Mouse (Mus musculus) NIH3T3 (cell line): ENCODE measurements around the gene Hspa1a.
"Not testable (repeated sequence)": the region's sequence is repeated elsewhere in the genome, so short reads cannot be mapped to it uniquely, and the experiment has no call there.

Source experiments
- DNase-seq: peaks from one replicate; pipeline ENCODE4 v3.0.0-alpha.2; 2012; ENCODE audit warnings: low read depth

The Hspa1a gene

DNA sequence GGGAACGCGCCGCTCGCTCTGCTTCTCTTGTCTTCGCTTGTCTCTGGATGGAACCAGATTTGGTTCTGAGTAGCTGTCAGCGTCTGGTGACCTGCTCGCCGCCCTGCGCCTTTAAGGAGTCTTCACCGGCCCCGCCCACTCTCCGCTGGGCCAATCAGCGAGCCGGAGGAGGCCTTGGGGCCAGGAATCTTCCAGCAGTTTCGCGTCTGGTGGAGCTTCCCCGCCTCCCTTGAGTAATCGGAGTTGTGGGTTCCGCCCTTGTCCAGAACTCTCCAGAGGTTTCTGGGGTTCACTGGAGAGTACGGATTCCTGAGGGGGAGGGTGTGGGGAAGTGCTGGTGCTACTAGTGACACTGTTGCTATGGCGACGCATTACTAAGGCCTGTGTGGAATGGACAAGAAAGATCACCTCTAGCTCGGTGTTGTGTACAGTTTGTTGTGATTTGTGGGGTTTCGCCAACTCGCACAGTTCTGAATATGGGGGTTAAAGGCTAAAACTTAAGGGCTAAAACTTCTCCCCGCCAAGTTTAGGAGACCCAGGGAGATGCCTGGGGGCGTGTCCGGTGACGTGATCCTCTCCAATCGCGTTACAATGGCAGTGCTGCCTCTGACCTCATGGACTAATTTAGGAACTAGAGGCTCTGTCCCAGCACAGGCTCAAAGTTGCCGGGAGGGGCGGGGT, at the start of gene Hspa1a, which contains the start of gene Hspa1l:
Gene Hspa1a (minus strand): TSS at position 88 of the 681 bp plus-strand sequence.
Gene Hspa1l (plus strand): TSS at position 635 of the 681 bp plus-strand sequence.
- not testable (repeated sequence) for DNase-seq

DNA sequence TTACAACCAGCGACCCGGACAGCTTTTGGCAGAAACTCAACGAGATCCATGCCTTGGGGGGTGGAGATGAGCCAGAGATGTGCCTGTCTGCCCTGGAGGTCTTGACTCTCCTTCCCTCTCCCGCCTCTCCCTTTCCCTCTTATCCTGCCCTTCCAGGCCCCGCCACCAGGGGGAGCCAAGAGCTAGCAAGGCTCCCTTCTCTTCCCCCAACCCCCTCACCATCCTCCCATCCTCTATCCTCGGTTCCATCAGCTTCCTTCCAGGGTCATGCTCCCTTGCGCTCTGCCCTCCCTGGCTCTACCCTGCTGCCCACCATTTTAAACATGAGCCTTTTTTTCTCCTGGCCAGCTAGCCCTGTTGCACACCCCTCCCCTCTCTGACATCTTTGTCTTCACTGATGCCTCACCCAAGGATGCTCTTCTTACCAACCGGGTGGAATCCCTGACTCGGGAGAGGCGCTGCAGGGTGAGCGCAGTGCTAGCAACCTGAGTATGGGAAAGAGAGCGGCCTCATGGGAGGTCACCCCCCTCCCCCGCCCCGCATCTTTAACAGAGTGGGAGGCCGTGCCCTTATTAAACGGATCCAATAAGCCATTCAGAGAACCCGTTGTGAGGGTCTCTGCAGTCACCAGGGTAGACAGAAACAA, 49.3 kb upstream of the Hspa1a start:
- DNase-seq = peak; percentile 94

DNA sequence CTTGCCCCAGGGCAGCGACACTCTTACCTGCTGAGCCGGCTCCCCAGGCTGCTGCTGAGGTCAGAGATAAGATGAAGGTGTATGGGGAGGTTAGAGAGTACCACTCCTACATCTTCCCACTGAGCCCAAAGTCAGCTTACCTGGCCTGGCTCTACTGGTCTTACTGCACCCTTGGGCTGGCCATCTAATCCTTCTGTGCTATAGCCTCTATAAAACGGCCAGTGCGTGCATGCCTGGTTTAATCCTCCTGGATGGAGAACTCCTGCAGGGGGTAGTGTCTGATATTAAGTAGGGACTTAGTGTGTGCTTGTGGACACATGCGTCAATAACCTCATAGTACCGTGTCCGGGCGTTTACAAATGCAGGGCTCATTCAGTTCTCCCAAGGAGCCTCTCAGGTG, 48.6 kb upstream of the Hspa1a start:
- no peak for DNase-seq

DNA sequence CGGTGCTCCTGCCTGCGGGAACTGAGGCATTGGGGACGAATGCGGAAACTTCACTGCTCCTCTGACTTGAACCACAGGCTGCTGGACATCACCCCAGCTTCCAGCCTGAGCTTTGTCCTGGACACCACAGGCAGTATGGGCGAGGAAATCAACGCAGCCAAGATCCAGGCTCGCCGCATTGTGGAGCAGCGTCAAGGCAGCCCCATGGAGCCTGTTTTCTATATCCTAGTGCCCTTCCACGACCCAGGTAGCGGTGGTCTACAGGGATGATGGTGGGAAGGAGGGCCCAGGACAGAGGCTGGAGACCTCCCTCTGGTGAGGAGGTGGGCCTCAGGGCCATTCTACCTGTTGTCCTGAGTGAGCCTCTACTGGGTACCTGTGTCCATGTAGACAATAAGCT, 47.9 kb upstream of the Hspa1a start:
- no peak for DNase-seq

DNA sequence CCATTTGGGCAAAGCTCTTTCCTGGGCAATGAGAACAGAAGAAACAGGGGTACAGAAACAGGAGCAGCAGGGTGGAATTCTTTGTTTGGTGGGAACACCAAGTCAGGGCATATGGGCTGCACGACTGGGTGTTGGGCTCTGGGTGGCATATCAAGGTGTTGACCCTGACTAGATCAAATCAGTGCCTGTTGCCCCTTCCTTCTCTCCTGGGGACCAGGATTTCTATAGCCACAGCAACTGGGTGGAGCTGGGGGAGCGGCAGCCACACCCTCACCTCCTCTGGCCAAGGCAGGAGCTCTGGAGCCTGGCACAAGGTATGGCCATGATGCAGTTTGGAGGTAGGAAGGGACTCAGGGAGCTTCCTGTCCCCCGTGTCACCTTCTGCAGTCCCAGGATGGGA, 46.2 kb upstream of the Hspa1a start:
- no peak for DNase-seq

DNA sequence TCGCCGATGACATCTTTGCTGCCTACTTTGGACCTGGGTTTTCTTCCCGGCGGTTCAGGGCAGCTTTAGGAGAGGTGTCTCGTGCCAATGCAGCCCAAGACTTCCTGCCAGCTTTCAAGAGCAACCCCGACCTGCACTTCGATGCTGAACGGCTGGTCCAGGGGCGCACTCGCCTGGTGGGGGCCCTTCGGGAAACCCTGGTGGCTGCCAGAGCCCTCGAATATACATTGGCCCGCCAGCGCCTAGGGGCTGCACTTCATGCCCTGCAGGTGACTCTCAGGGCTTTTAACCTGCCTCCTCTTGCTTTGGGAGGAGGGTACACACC, 45.7 kb upstream of the Hspa1a start:
- no peak for DNase-seq

DNA sequence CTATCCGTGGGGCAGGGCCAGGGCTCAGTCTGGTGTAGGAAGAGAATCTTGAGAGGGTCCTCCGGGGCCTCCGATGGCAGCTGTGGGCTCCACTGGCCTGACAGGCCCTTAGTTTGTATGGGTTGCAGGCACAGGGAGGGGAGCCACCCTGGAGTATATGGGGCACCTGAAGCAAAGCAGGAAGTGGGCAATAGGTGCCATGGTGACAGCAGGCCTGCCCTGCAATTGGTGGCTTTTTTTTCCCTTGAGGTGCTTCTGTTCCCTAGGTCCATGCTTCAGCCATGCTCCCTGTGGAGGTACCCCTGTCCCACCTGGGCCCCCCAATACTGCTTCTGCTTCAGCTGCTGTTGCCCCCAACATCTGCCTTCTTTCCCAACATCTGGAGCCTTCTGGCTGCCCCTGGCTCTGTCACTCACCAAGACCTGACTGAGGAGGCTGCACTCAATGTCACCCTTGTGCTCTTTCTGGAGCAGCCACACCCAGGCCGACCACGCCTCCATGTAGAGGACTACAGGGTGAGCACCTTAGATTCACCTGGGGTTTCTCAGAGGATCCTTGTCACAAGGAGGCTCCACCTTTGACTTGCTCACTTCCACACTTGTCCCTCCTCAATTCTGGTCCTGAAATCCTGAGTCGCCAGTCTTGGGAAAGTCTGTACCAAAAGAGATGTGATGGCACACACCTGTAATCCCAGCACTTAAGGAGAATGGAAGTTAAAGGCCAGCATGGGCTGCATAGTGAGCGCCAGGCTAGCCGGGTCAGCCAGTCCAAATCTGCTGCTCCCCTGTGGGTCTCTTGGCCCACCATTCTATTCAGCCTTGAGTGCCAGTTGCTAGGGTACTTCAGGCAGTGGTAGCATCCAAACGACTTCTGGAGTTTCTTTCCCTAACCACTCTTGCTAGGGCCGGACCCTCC, 45.1 kb upstream of the Hspa1a start:
- no peak for DNase-seq

DNA sequence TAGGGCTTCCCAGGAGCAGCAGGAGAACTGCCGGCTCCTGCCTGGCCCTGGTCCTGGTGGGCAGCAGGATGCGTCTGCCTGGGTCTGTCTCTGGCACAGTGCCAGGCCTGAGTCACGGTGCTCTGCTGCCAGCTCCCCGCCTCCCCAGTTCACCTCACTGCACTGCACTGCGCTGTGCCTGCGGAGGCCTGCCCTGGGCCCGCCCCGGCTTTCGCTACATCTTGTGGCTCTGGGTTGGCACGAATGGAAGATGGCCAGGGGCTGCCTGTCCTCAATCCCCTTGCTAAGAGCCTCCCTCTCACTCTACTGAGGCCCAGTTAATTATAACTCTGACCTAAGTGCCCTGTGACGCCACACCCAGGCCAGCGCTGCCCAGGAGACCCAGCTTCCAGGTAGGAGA, 44.4 kb upstream of the Hspa1a start, which contains the start of gene Vwa7:
Gene Vwa7 (plus strand): TSS at position 204 of the 400 bp plus-strand sequence.
- DNase-seq = peak; percentile 76

DNA sequence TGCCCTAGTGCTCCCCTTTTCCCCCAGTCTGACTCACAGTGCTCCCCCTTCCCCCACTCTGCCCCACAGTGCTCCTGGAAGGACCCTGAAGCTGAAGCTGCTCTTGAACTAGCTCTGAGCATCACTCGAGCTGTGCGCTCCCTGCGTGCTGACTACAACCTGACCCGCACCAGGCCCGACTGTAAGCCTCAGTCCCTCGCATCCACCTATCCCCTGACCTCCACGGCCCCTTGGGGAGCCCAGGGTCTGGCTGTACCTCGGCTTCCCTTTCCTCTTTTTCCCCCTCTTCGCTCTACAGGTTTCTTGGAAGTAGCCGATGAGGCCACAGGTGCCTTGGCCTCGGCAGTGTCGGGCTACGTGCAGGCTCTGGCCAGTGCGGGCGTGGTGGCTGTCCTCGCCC, 43.3 kb upstream of the Hspa1a start:
- DNase-seq = no peak

DNA sequence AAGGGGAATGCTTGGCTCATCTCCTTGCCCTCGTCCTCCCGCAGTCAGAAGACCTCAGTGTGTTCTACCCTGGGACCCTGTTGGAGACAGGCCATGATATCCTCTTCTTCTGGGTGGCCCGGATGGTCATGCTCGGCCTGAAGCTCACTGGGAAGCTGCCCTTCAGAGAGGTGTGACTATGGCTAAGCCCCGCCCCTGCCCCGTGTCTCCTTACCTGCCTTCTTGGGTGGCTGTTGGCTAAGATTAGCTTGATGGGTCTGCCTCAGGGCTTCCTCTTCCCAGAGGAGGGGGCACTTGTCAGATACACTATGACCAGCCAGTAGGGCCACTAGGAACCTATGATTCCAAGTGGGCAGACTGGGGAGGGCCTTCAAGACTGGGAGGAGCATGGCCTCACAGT, 41.3 kb upstream of the Hspa1a start:
- no peak for DNase-seq

DNA sequence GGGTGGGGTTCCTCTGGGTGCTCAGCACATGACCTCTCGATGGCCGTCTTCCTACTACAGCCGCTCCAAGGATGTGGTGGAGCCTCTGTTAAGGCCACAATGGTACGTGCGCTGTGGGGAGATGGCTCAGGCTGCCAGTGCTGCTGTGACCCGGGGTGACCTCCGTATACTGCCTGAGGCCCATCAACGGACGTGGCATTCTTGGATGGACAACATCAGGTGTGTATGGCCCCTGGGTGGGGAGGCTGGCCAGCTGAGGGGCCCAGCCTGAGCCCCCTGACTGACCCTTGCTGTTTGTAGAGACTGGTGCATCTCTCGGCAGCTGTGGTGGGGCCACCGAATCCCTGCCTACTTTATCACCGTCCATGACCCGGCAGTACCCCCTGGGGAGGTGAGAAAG, 40.5 kb upstream of the Hspa1a start:
- DNase-seq = no peak

DNA sequence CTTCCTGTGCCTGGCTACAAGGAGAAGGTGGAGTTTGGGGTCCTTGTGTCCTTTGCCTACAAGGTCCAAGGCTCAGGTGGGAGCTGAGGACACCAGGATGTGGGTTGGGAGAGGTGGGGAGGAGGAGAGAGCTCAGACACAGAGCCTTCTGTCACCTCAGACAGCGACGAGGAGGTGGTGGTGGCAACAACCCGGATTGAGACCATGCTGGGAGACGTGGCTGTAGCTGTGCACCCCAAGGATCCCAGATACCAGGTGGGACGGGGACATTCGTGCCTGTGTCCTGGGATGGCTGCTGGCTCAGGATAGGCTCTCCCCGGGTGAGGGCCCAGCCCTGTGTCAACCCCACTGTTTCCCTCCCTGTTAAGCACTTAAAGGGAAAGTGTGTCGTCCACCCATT, 39.5 kb upstream of the Hspa1a start:
- DNase-seq = no peak

DNA sequence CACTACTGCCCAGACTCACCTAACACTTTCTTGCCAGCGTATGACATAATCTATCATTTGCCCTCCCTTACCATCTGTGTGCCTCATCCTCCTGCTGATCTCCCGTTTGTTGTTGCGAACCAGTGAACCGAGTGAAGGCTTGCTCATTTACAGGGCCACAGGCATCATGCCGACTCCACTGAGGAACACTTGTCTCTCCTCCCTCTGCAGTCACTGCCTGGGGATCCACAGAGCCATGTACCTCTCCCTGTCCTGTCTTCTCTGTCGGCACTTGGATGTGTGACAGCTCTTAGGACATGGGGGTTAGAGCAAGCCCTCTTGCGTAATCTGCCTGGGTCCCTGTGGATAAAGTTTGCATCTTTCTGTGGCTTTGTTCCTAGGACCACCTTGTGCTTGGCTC, 37.6 kb upstream of the Hspa1a start:
- DNase-seq = no peak

DNA sequence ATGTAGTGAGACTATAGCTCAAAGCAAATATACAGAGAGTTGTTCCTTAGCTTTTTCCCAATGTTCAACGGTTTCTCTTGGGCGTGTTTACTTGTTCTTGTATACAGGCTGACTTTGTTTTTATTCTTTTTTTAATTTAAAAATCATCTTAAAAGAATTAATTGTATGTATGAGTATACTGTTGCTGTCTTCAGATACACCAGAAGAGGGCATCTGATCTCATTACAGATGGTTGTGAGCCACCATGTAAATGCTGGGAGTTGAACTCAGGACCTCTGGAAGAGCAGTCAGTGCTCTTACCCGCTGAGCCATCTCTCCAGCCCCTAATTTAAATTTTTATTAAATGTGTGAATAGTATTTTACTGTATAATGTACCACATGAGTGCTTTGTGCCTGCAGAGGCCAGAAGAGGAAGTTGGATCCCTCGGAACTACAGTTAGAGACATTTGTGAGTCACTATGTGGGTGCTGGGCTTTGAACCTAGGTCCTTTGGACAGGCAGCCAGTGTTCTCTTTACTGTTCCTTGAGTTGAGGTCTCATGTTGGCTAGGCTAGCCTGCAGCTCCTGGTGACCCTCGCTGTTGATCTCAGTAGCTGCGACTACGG, 35.5 kb upstream of the Hspa1a start:
- no peak for DNase-seq

DNA sequence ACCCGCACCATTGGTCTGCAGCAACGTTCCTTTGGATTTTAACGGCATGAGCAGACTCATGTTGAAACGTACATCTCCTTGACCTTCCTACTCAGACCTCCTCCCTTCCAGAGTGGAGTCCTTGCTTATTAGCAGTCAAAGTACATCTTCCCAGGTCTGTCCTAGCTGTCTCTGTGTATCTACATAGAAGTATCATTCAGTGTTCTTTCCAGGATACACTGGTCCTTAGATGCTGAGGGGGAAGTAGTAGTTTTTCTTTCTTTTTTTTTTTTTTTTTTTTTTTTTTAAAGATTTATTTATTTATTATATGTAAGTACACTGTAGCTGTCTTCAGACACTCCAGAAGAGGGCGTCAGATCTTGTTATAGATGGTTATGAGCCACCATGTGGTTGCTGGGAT, 33.9 kb upstream of the Hspa1a start:
- DNase-seq = not testable (repeated sequence)

DNA sequence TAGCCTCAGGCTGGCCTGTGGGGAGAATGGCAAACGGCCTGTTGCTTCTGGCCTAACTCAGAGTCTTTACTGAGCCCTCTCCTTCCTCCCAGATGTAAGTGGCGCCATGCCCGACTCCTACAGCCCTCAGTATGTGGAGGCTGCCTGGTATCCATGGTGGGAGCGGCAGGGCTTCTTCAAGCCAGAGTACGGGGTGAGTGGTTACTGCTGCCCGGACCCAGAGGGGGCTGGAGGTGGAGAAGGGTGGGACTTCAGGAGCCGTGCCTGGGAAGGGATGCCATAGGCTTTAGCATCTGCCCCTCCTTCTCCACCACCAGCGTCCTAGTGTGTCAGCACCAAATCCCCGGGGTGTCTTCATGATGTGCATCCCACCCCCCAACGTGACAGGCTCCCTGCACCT, 33.2 kb upstream of the Hspa1a start:
- no peak for DNase-seq

DNA sequence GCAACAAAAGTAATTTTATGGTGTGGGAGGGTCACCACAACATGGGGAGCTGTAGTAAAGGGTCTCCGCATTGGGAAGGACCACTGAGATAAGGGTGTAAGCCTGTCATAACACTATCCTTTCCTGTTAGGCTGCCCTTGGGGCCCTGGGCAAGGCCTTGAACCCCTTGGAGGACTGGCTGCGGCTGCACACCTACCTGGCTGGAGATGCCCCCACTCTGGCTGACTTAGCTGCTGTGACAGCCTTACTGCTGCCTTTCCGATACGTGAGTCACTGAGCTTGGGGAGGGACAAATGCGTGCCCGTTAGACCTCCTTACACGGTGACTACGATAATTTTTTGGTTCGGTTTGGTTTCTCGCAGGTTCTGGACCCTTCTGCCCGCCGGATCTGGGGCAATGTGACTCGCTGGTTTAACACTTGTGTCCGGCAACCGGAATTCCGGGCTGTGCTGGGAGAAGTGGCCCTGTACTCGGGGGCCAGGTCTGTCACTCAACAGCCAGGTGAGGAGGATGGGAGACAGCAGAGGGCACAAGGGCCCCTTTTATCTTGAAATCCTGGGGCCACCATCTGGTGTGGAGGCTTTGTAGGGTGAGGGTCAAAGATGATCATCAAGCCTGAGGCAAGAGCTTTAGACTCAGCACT, 32.2 kb upstream of the Hspa1a start:
- DNase-seq = no peak

DNA sequence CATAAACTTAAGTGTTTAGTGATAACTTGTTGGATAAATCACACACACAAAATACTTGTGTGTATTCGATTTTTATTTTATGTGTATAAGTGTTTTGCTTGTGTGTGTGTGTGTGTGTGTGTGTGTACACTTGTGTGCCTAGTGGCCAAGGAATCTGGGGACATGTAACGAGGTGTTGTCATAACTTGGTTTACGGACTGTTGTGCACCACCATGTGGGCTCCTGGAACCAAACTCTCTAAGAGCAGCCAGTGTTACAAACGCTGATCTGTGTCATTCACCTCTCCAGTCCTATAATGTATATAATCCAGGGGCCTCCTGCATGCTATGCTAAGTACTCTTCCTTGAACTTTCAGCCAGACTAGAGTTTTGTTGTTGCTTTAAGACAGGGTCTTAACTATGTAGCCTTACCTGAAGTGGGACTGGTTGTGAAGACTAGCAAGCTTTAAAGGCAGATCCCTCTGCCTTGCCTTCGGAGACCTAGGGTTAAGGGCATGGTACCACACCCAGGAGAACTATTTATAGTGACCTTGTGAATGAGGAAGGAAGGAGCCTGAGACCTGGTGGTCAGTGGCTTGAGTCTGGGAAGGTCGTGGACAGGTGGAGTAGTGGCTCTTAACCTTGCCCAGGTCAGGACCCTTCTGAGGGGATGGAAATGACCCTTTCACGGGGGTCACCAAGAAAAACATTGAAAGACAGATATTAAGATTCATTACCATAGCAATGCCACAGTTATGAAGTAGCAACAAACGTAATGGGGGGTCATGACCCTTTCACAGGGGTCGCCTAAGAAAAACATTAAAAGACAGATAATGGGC, 31.3 kb upstream of the Hspa1a start:
- DNase-seq = no peak

DNA sequence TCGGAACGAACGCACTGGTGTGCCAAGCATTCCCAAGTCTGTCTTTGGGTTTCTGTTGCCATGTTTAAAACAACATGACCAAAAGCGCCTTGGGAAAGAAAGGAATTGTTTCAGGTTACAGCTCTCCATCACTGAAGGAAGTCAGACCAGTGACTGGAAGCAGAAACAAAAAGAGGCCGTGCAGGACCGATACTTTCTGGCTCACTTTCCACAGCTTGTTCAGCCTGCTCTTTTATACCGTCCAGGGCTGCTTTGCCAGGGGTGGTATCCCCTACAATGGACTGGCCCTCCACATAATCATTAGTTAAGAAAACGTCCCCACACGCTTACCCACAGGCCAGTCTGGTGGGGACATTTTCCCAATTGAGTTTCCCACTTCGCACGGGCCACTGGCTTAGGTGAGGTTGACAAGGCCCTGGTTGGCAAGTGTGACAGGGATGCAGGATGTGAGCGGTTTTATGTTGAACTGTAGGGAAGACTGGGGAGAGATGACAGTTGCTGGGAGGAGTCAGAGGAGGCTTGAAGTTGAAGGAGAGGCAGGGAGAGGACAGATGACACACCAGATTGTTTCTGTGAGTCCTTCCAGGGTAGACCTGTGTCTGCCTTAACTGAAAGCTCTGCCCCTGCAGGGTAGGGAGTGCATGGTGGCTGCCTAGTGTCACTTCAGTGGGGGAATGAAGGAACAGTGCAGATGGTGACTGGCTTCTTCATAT, 30.4 kb upstream of the Hspa1a start:
- DNase-seq = peak; percentile 38

DNA sequence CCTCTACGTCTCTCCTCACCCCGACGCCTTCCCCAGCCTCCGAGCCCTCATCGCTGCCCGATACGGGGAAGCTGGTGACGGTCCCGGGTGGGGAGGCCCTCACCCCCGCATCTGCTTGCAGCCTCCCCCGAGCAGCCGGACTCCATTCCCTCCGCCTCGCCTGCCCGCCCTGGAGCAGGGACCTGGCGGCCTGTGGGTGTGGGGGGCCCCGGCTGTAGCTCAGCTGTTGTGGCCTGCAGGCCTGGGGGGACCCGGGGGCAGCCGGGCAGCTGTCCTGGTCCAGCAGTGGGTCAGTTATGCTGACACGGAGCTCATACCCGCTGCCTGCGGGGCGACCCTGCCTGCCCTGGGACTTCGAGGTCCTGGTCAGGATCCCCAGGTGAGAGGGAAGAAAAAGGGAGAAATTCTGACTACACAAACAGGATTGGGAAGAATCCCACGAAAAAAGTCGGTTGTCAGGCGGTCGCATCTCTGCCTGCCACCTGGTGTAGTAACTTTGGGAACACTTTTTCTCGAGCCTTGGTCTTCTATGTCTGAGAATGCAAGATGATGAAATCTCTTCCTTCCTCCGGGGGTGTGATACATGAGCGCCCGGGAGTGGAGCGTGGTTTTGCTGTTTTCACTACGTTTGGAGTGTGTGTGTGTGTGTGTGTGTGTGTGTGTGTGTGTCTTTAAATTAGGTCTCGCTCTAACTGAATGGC, 29.6 kb upstream of the Hspa1a start:
- DNase-seq = peak; percentile 75
